Comparison of ENCODE assay signal across 12 mouse cellular contexts in genomic region chr2:154223917-154224273, GRCm38 (mm10). TPM values are rescaled to one million over a fixed set of nuclear protein-coding genes. Genes with fewer than 3 reads are reported as not detected.
DNase-seq lines count a peak whose midpoint lies in the region; ATAC-seq and TF ChIP-seq lines count a peak whose summit lies in the region.
"Had no signal": no experiment of that assay in that cellular context is flagged by ENCODE, and none has a peak within 500 bp of the region (broad histone marks: within the 10 kb centered on the region; RNA-seq: fewer than 3 reads in every experiment).

No protein-coding gene starts in this region.

- H3K4me2 ChIP-seq in kidney, postnatal 0 days (ENCODE audit: low read length): no peak overlapping the region
- H3K4me2 ChIP-seq in hindbrain, postnatal 0 days (ENCODE audit: low read depth, low read length): 0 out of 2 replicates have a peak overlapping the region, but pooled peaks have one; percentile 11
- H3K4me2 ChIP-seq in neural tube, embryonic 13.5 days: 0 out of 2 replicates have a peak overlapping the region, but pooled peaks have one; percentile 24

- H3K9ac ChIP-seq in kidney, postnatal 0 days (ENCODE audit: low read depth, low read length): no peak overlapping the region
- H3K9ac ChIP-seq in hindbrain, postnatal 0 days (replicated peaks; ENCODE audit: low read length): no peak overlapping the region
- H3K9ac ChIP-seq in neural tube, embryonic 13.5 days: 0 out of 2 replicates have a peak overlapping the region, but pooled peaks have one; percentile 8
- H3K9ac ChIP-seq: liver, postnatal 0 days had no signal

- H3K36me3 ChIP-seq in kidney, postnatal 0 days (ENCODE audit: insufficient read depth, low read length): no peaks in the 10 kb centered on the region
- no peaks in the 10 kb centered on the region for H3K36me3 ChIP-seq in embryonic facial prominence, embryonic 10.5 days (replicated peaks)
- H3K36me3 ChIP-seq in hindbrain, postnatal 0 days (ENCODE audit: insufficient read depth, low read length): no peaks in the 10 kb centered on the region
- H3K36me3 ChIP-seq in neural tube, embryonic 13.5 days: no peaks in the 10 kb centered on the region
- H3K36me3 ChIP-seq: G1E had no signal

- H3K27ac ChIP-seq in kidney, postnatal 0 days: no peak overlapping the region
- H3K27ac ChIP-seq in embryonic facial prominence, embryonic 10.5 days (replicated peaks): peak overlapping the region; percentile 37; the same call in 1 of the 2 replicates
- peak overlapping the region; percentile 60; the same call in 1 of the 2 replicates for H3K27ac ChIP-seq in hindbrain, postnatal 0 days
- H3K27ac ChIP-seq in neural tube, embryonic 13.5 days (replicated peaks): no peak overlapping the region

- no peaks in the 10 kb centered on the region for H3K27me3 ChIP-seq in kidney, postnatal 0 days (ENCODE audit: insufficient read depth, low read length)
- no peaks in the 10 kb centered on the region for H3K27me3 ChIP-seq in embryonic facial prominence, embryonic 10.5 days (replicated peaks; ENCODE audit: low read depth, poor library complexity, severe bottlenecking)
- H3K27me3 ChIP-seq in hindbrain, postnatal 0 days (ENCODE audit: insufficient read depth, low read length): no peaks in the 10 kb centered on the region
- no peaks in the 10 kb centered on the region for H3K27me3 ChIP-seq in neural tube, embryonic 13.5 days

- no peak overlapping the region for H3K4me3 ChIP-seq in kidney, postnatal 0 days (replicated peaks; ENCODE audit: low read depth, low read length)
- H3K4me3 ChIP-seq in embryonic facial prominence, embryonic 10.5 days: peak overlapping the region; percentile 36; the same call in 1 of the 2 replicates
- H3K4me3 ChIP-seq in hindbrain, postnatal 0 days (ENCODE audit: low read length): no peak overlapping the region
- no peak overlapping the region for H3K4me3 ChIP-seq in neural tube, embryonic 13.5 days

- peak; percentile 77 for DNase-seq in kidney, postnatal 0 days (ENCODE audit: low spot score)
- DNase-seq in kidney, postnatal 14 days: no peak
- DNase-seq in embryonic facial prominence, embryonic 10.5 days (ENCODE audit: low spot score): peak; percentile 31
- DNase-seq in hindbrain, postnatal 0 days (ENCODE audit: low spot score): peak; percentile 18
- DNase-seq in left cerebral cortex, postnatal 4 days: no peak
- no peak for DNase-seq in layer of hippocampus, adult 18-20 months (ENCODE audit: low spot score in 2 of 2)
- DNase-seq: liver, postnatal 0 days had no signal

- no peak for TF ChIP-seq CTCF in kidney, postnatal 0 days (IDR thresholded peaks at IDR 0.05; ENCODE audit: low read depth)
- no peak for TF ChIP-seq CTCF in hindbrain, postnatal 0 days (IDR thresholded peaks at IDR 0.05; ENCODE audit: low read depth)

- no peaks in the 10 kb centered on the region for H3K9me3 ChIP-seq in kidney, postnatal 0 days (replicated peaks; ENCODE audit: low read length)
- no peaks in the 10 kb centered on the region for H3K9me3 ChIP-seq in embryonic facial prominence, embryonic 10.5 days
- H3K9me3 ChIP-seq in hindbrain, postnatal 0 days (ENCODE audit: low read length): no peaks in the 10 kb centered on the region
- no peaks in the 10 kb centered on the region for H3K9me3 ChIP-seq in neural tube, embryonic 13.5 days
- H3K9me3 ChIP-seq: G1E had no signal

- intact Hi-C loops in left cerebral cortex, postnatal 4 days (cut with DNase I): no loop called here

- WGBS in kidney, postnatal 0 days: 15% methylated on average over 2 of the region's 2 CpGs
- WGBS in embryonic facial prominence, embryonic 10.5 days: 4% methylated on average over 2 of the region's 2 CpGs
- 9% methylated on average over 2 of the region's 2 CpGs for WGBS in hindbrain, postnatal 0 days
- 5% methylated on average over 2 of the region's 2 CpGs for WGBS in neural tube, embryonic 13.5 days

- peak; percentile 70 for ATAC-seq in kidney, postnatal 0 days (replicated peaks; ENCODE audit: low FRiP score, low read depth)
- peak; percentile 56 for ATAC-seq in hindbrain, postnatal 0 days
- no peak for ATAC-seq in neural tube, embryonic 13.5 days (ENCODE audit: low read depth)
- ATAC-seq: liver, postnatal 0 days had no signal

- 0 out of 2 replicates have a peak, but pooled peaks cover 9% of the 10 kb centered on the region for H3K4me1 ChIP-seq in kidney, postnatal 0 days (replicated peaks; ENCODE audit: insufficient read depth, low read length)
- H3K4me1 ChIP-seq in embryonic facial prominence, embryonic 10.5 days: peaks cover 27% of the 10 kb centered on the region
- peaks cover 18% of the 10 kb centered on the region for H3K4me1 ChIP-seq in hindbrain, postnatal 0 days (ENCODE audit: insufficient read depth, low read length)
- H3K4me1 ChIP-seq in neural tube, embryonic 13.5 days (replicated peaks): peaks cover 12% of the 10 kb centered on the region

RNA-seq across cellular contexts. Expression of gene Bpifb5, which starts 0.4 kb away (rescaled TPM):
- 1.2 and 1.5 TPM in 2 replicates for polyA plus RNA-seq in kidney, postnatal 0 days (2015; fragmentation: Nextera tagmentation; extraction: Ambion mirVana)
- 0.20 and 0.32 TPM in 2 replicates for polyA plus RNA-seq in embryonic facial prominence, embryonic 10.5 days (2016; fragmentation: Nextera tagmentation; extraction: Ambion mirVana)
- 0.29 TPM in 1 of 2 replicates, not detected in the other for total RNA-seq in hindbrain, postnatal 0 days (2014; rRNA removed)
- 0.34 and 0.35 TPM in 2 replicates for polyA plus RNA-seq in hindbrain, postnatal 0 days (2015; fragmentation: Nextera tagmentation; extraction: Ambion mirVana)
- not detected in 2 replicates for polyA plus RNA-seq in neural tube, embryonic 13.5 days (2015; fragmentation: Nextera tagmentation; extraction: Ambion mirVana)
- total RNA-seq in left cerebral cortex, postnatal 4 days (2021): under 1 TPM in 1 of 2 experiments, not detected in 1; 0.30 TPM
- not detected for total RNA-seq in layer of hippocampus, adult 18-20 months (2021)
- total RNA-seq: layer of hippocampus, postnatal 14 days had no signal
- polyA plus RNA-seq: G1E; liver, postnatal 0 days had no signal

RNA-seq across cellular contexts. Expression of gene Bpifb1, which starts 33.3 kb away (rescaled TPM):
- polyA plus RNA-seq in kidney, postnatal 0 days (2015; fragmentation: Nextera tagmentation; extraction: Ambion mirVana): 0.14 TPM in 1 of 2 replicates, not detected in the other
- not detected in 2 replicates for polyA plus RNA-seq in embryonic facial prominence, embryonic 10.5 days (2016; fragmentation: Nextera tagmentation; extraction: Ambion mirVana)
- total RNA-seq in hindbrain, postnatal 0 days (2014; rRNA removed): 0.10 TPM in 1 of 2 replicates, not detected in the other
- polyA plus RNA-seq in hindbrain, postnatal 0 days (2015; fragmentation: Nextera tagmentation; extraction: Ambion mirVana): 0.26 and 0.35 TPM in 2 replicates
- polyA plus RNA-seq in neural tube, embryonic 13.5 days (2015; fragmentation: Nextera tagmentation; extraction: Ambion mirVana): not detected in 2 replicates
- under 1 TPM; 0.14 to 0.30 TPM for total RNA-seq in left cerebral cortex, postnatal 4 days (2021)
- total RNA-seq in layer of hippocampus, adult 18-20 months (2021): under 1 TPM; 0.12 to 0.15 TPM
- polyA plus RNA-seq: G1E had no signal

RNA-seq across cellular contexts. Expression of gene Bpifb9a, which starts 33.8 kb away (rescaled TPM):
- polyA plus RNA-seq in kidney, postnatal 0 days (2015; fragmentation: Nextera tagmentation; extraction: Ambion mirVana): not detected in 2 replicates
- not detected in 2 replicates for polyA plus RNA-seq in embryonic facial prominence, embryonic 10.5 days (2016; fragmentation: Nextera tagmentation; extraction: Ambion mirVana)
- total RNA-seq in hindbrain, postnatal 0 days (2014; rRNA removed): not detected in 2 replicates
- polyA plus RNA-seq in hindbrain, postnatal 0 days (2015; fragmentation: Nextera tagmentation; extraction: Ambion mirVana): 0.44 TPM in 1 of 2 replicates, not detected in the other
- not detected in 2 replicates for polyA plus RNA-seq in neural tube, embryonic 13.5 days (2015; fragmentation: Nextera tagmentation; extraction: Ambion mirVana)
- total RNA-seq in left cerebral cortex, postnatal 4 days (2021): not detected
- not detected for total RNA-seq in layer of hippocampus, adult 18-20 months (2021)
- total RNA-seq: layer of hippocampus, postnatal 14 days had no signal
- polyA plus RNA-seq: G1E; heart, embryonic 16.5 days; liver, postnatal 0 days; stomach, embryonic 16.5 days had no signal

Comparison
In these comparisons a context has a peak if more than half of its experiments do, and no peak if none do; other contexts are left out.
1. DNase-seq: peak in kidney, postnatal 0 days (single experiment), embryonic facial prominence, embryonic 10.5 days (single experiment) and hindbrain, postnatal 0 days (single experiment); none in kidney, postnatal 14 days (single experiment), left cerebral cortex, postnatal 4 days (single experiment) and layer of hippocampus, adult 18-20 months (0 of 2).
2. H3K27ac ChIP-seq: peak in embryonic facial prominence, embryonic 10.5 days (single experiment) and hindbrain, postnatal 0 days (single experiment); none in kidney, postnatal 0 days (single experiment) and neural tube, embryonic 13.5 days (single experiment).